Mouse (Mus musculus): Measurements from ENCODE around the gene Eif4b. TPM values are rescaled to one million over a fixed set of nuclear protein-coding genes. Genes with fewer than 3 reads are reported as not detected.
A peak's percentile ranks its signal among the peaks of the same experiment; 100 is the strongest.

Eif4b gene
- polyA plus RNA-seq, 1 experiment, result 93.9 TPM

DNA sequence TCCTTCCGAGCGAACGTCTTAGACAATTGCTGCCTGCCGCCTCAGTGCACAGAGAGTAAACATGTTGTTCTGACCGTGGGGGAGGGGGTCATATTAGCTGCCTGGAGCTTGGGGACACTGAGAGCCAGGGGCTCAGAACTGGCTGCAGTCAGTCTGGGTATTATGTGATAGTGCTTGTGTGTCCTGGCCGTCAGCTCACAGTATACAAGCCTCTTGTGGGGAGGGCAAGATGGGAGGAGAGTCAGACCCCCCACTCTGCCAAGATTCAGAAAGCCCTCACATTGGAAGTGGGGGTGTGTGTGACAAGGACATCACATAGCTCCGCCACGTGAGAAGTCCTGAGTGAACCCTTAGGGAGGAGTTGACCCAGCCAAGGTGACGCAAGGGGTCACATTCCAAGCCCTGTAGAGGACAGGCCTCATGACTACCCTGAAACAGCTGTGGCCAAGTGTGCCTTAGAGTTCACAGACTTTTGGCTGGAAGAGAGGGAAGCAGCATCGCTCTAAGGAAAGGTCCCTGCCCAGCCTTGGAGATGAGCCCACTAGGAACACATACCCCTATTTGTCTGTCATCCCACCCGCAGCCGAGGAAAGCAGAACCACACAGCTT lies 30.5 kb downstream of the Eif4b start:
- H3K27ac ChIP-seq (replicated peaks; ENCODE audit: low read depth, low read length), result peak overlapping the region; percentile 99
- peaks cover 16% of the 10 kb centered on the region for H3K4me1 ChIP-seq (ENCODE audit: control insufficient read depth, insufficient read depth, insufficient read length, low read length)
- peak overlapping the region; percentile 78 for H3K4me3 ChIP-seq (ENCODE audit: insufficient read depth, low read depth, low read length)

DNA sequence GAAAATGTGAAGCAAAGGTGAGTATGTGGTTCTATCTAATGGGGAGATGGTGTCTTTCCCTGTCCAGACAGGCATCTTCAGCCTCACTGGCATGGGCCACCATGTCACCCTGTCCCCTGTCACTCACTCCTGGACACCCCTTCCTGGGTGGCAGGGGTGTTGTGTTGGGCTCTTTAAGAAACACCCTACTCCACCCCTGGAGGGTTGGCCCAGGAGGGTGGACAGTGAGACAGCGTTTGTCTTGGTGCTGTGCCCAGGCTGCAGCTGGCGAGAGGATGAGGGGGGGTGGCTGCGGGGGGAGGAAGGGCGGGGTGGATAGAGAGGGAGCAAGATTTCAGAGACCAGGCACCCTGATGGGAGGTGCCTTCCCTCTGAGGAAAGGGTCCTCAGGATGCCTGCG lies 31.8 kb downstream of the Eif4b start:
- H3K4me1 ChIP-seq (ENCODE audit: control insufficient read depth, insufficient read depth, insufficient read length, low read length), result peaks cover 12% of the 10 kb centered on the region; the same call in 1 of the 2 replicates
- H3K27ac ChIP-seq (replicated peaks; ENCODE audit: low read depth, low read length), result peak overlapping the region; percentile 99
- peak overlapping the region; percentile 78 for H3K4me3 ChIP-seq (ENCODE audit: insufficient read depth, low read depth, low read length)

DNA sequence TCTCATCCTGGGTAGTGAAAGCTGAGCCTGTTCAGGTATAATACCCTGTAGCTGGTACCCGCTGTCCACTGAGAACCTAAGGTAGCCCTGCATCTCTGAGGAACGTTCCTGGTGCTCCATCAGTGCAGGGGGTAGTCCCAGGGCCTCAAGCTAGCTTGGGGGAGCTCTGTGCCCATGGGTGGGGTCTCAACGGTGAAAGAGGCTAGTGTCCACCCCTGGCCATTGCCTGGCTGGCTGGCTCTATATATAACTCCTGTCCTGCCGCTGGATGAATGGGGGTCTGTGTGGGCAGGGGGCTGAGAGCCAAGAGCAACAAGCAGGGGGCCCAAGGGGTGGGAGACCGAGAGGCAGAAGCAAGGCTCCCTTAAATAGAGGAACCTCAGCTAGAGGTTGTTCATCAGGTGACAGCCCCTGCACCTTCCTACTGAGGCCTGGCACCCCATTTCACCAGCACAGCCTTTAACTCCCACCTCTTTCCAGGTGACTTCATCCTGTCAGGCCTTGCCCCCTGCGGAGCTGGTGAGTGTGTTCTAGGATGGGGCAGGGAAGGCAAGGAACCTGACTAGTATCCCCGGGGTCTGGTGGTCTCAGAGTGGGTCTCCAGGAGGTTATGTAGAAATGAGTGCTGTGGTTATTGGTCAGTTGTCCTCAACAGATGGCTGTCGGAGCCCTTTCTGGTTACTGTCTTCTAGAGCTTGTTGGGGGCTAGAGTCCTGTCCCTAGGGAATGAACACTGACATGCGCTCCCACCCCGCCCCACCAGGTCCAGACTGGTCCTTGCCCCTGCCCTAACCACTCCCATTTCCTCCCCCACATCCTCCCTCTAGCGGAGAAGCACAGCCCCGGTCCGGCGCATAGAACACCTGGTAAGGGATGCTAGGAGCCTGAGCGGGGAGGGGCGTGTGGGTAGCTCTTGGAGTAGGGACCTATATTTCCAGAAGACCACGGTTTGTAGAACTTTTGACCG lies 32.5 kb downstream of the Eif4b start:
- Histone ChIP-seq H3K4me3 (ENCODE audit: insufficient read depth, low read depth, low read length) (peak overlapping the region; percentile 53), H3K4me1 (ENCODE audit: control insufficient read depth, insufficient read depth, insufficient read length, low read length) (peaks cover 12% of the 10 kb centered on the region; the same call in 1 of the 2 replicates), H3K27ac (replicated peaks; ENCODE audit: low read depth, low read length) (peak overlapping the region; percentile 70)

DNA sequence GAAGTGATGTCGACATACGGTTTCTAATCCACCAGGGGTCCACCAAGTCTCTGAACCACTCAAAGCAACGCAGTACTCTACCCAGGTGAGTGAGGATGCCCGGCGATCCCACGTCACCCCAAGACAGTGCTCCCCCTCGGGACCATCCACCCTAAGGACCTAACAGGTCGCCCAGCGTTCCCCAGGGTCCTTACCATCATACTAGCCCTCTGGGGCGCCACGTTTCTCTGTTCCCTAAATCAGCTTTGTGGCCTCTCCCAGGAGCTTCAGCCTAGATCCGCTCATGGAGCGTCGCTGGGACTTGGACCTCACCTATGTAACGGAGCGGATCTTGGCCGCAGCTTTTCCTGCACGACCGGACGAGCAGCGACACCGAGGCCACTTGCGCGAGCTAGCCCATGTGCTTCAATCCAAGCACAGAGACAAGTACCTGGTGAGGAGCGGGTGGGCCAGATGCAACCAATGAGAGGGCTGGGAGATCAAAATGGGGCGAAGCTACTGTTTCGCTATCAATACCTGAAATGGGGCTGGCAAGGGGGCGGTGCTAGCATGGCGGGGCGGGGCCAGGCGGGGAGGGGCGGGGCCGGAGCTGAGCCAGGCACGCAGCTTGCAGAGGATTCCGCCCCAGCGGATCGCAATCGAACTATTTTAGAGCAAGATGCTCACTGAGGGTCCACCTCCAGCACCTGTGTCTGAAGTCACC lies 33.3 kb downstream of the Eif4b start:
- H3K4me1 ChIP-seq (ENCODE audit: control insufficient read depth, insufficient read depth, insufficient read length, low read length), result peaks cover 8% of the 10 kb centered on the region; the same call in 1 of the 2 replicates
- no peak overlapping the region for H3K27ac ChIP-seq (replicated peaks; ENCODE audit: low read depth, low read length)
- no peak overlapping the region; the same call in 1 of the 2 replicates for H3K4me3 ChIP-seq (ENCODE audit: insufficient read depth, low read depth, low read length)

DNA sequence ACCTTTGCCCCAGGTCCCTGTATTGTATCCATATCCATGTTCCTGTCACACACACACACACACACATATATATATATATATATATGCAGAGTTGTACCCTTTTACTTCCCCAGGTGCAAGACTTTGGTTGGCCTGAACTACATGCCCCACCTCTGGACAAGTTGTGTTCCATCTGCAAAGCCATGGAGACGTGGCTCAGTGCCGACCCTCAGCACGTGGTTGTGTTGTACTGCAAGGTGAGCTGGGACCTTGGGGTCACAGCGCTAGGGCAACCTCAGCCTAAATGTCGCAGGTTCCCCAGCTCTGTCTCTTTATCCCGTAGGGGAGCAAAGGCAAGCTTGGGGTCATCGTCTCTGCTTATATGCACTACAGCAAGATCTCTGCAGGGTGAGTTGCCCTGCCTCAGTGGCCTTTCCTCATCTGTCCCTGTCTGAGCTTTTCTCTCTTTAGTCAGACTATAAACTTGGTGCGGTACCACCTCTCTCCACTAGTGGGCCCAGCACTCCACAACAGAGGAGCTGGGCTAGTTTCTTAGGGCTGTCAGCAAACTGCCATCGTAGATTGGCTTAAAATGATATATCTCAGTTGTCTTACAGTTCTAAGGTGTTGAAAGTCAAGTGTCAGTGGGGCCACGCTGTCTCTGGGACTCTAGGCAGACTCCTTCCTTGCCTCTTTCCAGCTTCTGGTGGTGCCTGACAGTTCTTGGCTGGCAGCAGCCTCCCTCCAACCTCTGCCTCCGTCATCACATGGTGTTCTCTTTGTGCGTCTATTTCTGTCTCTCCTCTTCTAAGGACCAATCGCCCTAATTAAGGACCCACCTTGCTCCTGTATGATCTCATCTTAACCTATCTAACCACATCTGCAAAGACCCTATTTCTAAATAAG lies 34.4 kb downstream of the Eif4b start:
- H3K27ac ChIP-seq (replicated peaks; ENCODE audit: low read depth, low read length), result 0 out of 2 replicates have a peak overlapping the region, but pooled peaks have one; percentile 1
- no peak overlapping the region for H3K4me3 ChIP-seq (ENCODE audit: insufficient read depth, low read depth, low read length)
- peaks cover 8% of the 10 kb centered on the region; the same call in 1 of the 2 replicates for H3K4me1 ChIP-seq (ENCODE audit: control insufficient read depth, insufficient read depth, insufficient read length, low read length)

DNA sequence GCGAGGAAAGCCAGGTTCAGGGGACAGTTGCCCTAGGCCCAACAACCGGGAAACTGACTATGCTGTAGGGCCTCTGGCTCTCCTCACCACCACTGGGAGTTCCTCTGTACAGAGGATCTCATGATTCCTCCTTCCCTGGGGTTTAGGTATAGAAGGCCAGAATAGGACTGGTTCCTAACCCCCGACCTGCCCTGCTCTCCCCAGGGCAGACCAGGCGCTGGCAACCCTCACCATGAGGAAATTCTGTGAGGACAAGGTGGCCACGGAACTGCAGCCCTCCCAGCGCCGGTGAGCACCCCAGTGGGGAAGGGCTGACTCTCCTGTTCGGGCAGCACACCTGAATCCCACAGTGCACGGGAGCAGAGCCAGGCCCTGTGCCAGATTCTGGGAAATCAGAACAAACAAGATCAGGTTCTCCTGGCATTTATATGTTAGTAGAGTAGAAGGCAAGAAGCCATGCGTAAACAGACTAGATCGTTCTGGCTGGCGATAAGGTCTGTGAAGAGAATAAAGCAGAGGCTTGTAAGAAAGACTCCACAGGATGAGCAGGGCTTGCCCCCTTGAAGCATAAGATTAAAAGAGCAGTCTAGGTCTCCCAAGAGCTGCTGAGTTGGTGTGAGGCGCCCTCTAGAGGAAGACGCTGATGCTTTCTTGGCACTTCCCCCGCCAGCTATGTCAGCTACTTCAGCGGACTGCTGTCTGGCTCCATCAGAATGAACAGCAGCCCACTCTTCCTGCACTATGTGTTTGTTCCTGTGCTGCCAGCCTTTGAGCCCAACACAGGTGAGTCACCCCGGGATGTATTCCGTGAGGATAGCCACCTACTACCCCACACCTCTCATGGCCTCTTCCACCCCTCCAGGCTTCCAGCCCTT lies 35.3 kb downstream of the Eif4b start:
- no peak overlapping the region for H3K4me3 ChIP-seq (ENCODE audit: insufficient read depth, low read depth, low read length)
- H3K4me1 ChIP-seq (ENCODE audit: control insufficient read depth, insufficient read depth, insufficient read length, low read length), result peaks cover 8% of the 10 kb centered on the region; the same call in 1 of the 2 replicates
- H3K27ac ChIP-seq (replicated peaks; ENCODE audit: low read depth, low read length), result 0 out of 2 replicates have a peak overlapping the region, but pooled peaks have one; percentile 1

DNA sequence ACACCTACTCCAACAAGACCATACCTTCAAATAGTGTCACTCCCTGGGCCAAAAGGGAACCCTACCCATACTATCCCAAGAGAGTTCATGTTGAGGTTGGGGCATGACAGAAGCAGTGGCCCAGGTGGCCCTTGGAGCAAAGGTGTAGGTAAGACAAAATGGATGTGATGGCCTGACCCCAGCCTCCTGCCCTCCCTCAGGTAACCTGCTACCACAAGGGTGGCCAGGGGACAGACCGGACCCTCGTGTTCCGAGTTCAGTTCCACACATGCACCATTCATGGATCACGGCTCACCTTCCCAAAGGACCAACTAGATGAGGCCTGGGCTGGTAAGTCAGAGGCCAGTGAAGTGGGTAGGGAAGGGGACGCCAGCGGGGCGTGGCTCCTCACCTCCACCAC lies 36.7 kb downstream of the Eif4b start:
- H3K4me1 ChIP-seq (ENCODE audit: control insufficient read depth, insufficient read depth, insufficient read length, low read length), result peaks cover 8% of the 10 kb centered on the region; the same call in 1 of the 2 replicates
- no peak overlapping the region for H3K27ac ChIP-seq (replicated peaks; ENCODE audit: low read depth, low read length)
- no peak overlapping the region for H3K4me3 ChIP-seq (ENCODE audit: insufficient read depth, low read depth, low read length)

DNA sequence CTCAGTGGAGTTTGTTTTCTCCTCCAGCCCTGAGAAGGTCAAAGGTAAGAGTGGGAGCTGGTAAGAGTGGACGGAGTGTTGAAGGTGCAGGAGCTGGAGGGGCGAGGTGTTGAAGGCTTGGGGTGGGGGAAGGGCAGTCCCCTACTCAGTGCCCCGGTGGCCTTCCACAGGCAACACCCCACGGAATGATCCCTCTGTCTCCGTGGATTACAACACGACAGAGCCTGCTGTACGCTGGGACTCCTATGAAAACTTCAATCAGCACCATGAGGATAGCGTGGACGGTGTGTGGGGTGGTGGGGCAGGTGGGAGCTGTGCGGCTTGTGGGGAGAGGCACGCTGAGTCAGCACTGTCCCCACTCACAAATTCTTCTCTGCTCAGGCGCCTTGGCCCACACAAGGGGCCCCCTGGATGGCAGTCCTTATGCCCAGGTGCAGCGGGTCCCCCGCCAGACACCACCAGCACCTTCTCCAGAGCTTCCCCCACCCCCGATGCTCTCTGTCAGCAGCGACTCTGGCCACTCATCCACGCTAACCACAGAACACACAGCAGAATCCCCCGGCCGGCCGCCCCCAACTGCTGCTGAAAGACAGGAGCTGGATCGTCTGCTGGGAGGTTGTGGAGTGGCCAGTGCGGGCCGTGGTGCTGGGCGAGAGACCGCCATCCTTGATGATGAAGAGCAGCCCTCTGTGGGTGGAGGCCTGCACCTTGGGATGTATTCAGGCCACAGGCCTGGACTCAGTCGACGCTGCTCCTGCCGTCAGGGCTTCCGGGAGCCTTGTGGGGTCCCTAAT lies 37.3 kb downstream of the Eif4b start:
- H3K4me3 ChIP-seq (ENCODE audit: insufficient read depth, low read depth, low read length), result no peak overlapping the region
- peaks cover 5% of the 10 kb centered on the region; the same call in 1 of the 2 replicates for H3K4me1 ChIP-seq (ENCODE audit: control insufficient read depth, insufficient read depth, insufficient read length, low read length)
- H3K27ac ChIP-seq (replicated peaks; ENCODE audit: low read depth, low read length), result no peak overlapping the region

DNA sequence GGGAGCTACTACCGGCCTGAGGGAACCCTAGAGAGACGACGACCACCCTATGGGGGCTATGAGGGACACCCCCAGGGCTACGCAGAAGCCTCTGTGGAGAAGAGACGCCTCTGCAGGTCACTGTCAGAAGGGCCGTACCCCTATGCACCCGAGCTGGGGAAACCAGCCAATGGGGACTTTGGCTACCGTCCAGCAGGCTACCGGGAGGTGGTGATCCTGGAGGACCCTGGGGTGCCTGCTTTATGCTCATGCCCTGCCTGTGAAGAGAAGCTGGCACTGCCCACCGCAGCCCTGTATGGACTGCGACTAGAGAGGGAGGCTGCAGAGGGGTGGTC lies 37.9 kb downstream of the Eif4b start:
- Histone ChIP-seq H3K4me3 (ENCODE audit: insufficient read depth, low read depth, low read length) (no peak overlapping the region), H3K4me1 (ENCODE audit: control insufficient read depth, insufficient read depth, insufficient read length, low read length) (peaks cover 2% of the 10 kb centered on the region; the same call in 1 of the 2 replicates)

DNA sequence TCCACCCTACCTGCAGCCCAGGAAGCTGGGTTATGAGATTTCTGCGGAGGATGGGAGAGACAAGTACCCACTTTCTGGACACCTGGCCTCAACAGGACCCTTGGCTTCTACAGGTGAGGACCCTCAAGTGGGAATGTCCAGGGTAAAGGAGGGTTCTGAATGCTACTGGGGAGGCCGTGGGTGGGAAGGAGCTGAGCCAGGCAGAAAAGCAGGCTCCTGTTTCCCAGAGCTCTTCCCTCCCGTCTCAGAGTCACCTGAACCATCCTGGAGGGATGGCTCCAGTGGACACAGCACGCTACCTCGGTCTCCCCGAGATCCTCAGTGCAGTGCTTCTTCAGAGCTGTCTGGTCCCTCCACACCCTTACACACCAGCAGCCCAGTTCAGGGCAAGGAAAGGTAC lies 38.6 kb downstream of the Eif4b start:
- H3K4me3 ChIP-seq (ENCODE audit: insufficient read depth, low read depth, low read length), result no peak overlapping the region
- H3K27ac ChIP-seq (replicated peaks; ENCODE audit: low read depth, low read length), result no peak overlapping the region
- peaks cover 2% of the 10 kb centered on the region; the same call in 1 of the 2 replicates for H3K4me1 ChIP-seq (ENCODE audit: control insufficient read depth, insufficient read depth, insufficient read length, low read length)

More for the DNA sequence above, 37.9 kb downstream of the Eif4b start:
- no peak overlapping the region for H3K27ac ChIP-seq (replicated peaks; ENCODE audit: low read depth, low read length)

DNA sequence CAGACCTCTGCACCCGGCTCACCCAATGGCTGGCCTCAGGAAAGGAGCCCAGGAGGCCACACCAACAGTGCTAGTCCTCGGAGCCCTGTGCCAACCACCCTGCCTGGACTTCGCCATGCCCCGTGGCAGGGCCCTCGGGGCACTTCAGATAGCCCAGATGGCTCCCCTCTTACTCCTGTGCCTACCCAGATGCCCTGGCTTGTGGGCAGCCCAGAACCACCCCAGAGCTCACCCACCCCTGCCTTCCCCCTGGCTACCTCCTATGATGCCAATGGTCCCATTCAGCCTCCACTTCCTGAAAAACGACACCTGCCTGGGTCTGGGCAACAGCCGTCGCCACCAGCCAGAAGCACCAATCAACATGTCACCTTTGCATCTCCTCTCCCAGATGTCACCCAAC lies 39.3 kb downstream of the Eif4b start:
- H3K4me3 ChIP-seq (ENCODE audit: insufficient read depth, low read depth, low read length), result no peak overlapping the region
- H3K27ac ChIP-seq (replicated peaks; ENCODE audit: low read depth, low read length), result no peak overlapping the region
- peaks cover under 1% of the 10 kb centered on the region; the same call in 1 of the 2 replicates for H3K4me1 ChIP-seq (ENCODE audit: control insufficient read depth, insufficient read depth, insufficient read length, low read length)

DNA sequence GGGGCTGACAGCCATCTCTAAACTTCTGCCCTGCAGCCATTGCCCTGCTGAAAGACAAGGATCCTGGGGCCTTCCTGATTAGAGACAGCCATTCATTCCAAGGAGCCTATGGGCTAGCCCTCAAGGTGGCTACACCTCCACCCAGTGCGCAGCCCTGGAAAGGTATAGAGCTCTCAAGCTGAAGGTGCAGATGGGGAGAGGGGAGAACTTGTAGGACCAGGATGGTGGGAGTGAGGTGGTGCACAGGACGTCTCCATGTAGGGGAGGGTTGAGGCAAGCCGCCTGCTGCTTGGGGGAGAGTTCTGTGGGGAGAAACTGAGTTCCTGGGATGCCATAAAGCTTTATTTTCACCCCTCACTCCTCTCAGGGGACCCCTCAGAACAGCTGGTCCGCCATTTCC lies 40.1 kb downstream of the Eif4b start:
- Histone ChIP-seq H3K27ac (replicated peaks; ENCODE audit: low read depth, low read length) (no peak overlapping the region), H3K4me3 (ENCODE audit: insufficient read depth, low read depth, low read length) (no peak overlapping the region)

More for the DNA sequence above, 40.1 kb downstream of the Eif4b start:
- no peaks in the 10 kb centered on the region; the same call in 1 of the 2 replicates for H3K4me1 ChIP-seq (ENCODE audit: control insufficient read depth, insufficient read depth, insufficient read length, low read length)

All from brown adipose tissue, adult 24 weeks (tissue).